Mouse (Mus musculus) kidney, postnatal 10 days (tissue): ENCODE results near the gene Kcna5.

Source experiments
- DNase-seq: peaks from one replicate; pipeline ENCODE4 v3.0.0; 2021; ENCODE audit warnings: mixed read lengths

Kcna5 gene

DNA sequence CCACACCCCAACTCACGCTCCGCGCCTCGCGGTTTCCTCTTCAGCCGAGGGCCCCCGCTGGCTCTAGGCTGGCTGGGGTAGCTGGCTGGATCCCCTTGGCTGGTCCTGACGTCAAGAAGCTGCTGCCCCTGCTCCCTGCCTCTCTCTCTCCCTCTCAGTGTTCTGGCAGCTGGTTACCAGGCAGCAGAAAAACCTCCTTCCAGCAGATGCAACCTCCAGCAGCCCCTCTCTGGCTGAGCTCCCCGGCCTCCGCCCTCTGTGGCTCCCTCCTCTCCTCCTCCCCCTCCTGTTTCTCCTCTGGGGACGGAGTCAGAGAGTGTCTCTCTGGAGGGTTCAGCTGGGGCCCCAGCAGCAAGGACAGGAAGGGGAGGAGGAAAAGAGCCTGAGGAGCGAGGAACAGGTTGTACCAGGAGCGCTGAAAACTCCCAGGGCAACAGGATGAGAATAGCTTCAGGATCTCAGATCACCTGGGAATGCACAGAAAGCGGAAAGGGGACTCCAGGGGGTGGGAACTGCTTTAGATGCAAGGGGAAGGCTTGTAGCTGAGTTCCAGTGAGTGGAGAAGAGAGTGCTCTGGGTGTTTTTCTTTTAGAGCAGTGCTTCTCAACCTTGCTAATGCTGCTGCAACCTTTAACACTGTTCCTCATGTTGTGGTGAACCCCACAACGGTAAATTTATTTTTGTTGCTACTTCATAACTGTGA, at the start of gene Kcna5:
Gene Kcna5 (minus strand): TSS at position 205 of the 703 bp plus-strand sequence.
- DNase-seq = peak; percentile 52

DNA sequence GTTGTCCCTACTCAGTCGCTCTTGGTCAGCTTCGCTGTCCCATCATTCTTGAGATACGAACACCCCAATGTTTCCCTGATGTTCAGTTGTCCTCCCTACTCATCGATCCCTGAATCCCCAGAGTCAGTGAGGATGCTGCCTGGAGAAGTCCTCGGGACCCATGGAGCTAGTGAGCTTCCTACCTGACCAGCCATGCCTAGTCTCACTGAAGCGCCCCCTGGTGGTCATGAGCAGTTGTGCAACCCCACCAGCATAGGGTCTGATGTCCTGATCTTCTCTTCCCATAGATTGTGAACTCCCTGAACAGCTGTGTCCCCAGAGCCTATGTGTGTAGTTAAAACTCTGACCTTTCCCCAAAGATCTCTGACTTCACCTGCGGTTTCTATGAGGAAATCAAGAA, 47.9 kb upstream of the Kcna5 start:
- DNase-seq = peak; percentile 49

GRCm38 (mm10) chr6:126581632-126582031, 46.4 kb upstream of the Kcna5 start:
- no peak for DNase-seq

GRCm38 (mm10) chr6:126580571-126580970, 45.4 kb upstream of the Kcna5 start:
- DNase-seq = no peak

- no peak for DNase-seq
Observed at GRCm38 (mm10) chr6:126577415-126577814, 42.2 kb upstream of the Kcna5 start.

DNA sequence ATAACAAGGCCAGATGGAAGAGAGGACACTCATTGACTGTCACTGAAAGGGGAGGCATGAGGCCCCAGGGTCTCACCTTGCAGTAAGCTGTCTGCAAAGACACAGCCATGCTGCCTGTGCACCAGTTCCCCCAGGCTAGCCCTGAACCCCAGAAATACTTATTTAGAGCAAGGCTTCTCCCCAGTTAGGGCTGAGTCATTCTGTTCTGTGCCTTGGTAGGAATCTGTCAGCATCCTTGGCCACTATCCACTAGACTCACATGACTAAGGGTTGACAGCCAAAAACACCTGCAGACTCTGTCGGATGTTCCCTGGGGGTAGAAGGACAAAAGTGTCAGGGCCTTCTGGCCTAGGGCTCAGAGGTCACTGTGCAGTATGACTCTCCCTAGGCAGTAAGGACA, 41.4 kb upstream of the Kcna5 start:
- no peak for DNase-seq

DNA sequence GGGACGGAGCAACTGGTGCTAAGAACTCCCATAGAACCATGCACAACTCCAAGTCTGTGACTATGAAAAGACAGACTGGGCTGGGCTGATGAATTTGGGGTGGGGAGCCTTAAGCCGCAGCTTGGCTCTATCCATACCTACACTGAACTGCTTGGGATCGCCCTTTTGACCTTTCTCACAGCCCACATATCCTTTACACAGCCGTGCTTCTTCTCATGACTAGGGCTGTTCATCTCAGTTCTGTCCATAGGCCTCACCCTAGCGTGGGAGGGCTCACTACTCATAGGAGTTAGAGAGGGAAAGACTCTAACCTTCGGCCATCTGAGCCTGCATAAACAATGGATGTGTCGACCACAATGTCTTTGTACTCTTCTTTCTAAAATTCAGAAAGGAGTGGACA, 39.6 kb upstream of the Kcna5 start:
- no peak for DNase-seq

- no peak for DNase-seq
Observed at GRCm38 (mm10) chr6:126573021-126573420, 37.8 kb upstream of the Kcna5 start.

DNA sequence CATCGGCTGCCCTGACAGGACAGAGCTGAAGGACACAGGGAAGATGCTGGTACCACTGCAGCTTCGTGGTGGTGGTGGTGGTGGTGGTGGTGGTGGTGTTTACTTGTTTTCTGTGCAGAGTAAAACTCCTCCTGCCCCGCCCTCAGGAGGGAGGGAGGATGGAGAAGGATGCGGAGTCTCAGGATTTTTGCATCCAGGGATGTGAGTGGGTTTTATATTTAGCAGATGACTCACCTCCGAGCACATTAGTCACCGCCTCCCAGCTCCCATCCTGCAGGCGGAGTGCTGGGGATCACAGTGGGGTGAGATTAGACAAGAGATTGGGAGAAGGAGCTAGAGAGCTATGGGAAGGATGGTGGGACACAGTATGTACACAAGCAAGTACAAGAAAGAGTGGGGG, 34.6 kb upstream of the Kcna5 start:
- DNase-seq = no peak

GRCm38 (mm10) chr6:126568046-126568830, 33.0 kb upstream of the Kcna5 start:
- no peak for DNase-seq

- no peak for DNase-seq
Observed at GRCm38 (mm10) chr6:126567326-126567725, 32.1 kb upstream of the Kcna5 start.

GRCm38 (mm10) chr6:126564376-126564775, 29.2 kb upstream of the Kcna5 start:
- DNase-seq = no peak

DNA sequence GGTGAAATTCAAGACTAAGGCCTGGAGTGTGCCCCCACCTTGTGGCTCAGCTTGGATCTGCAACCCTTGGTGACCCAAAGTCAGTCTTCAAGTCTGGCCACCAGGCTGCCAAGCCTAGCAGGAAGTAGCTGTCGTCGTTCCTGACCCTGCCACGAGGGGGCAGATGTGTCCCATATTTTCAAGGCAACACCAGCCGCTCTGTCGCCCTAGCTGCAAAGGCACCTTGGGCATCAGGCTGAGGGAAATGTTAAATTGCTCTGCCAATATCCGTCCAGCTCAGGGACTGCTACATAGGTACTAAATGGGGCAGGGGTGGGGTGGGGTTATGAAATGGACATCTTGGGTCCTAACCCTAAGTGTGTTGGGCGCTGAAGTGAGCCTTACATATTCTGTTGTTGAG, 28.7 kb upstream of the Kcna5 start:
- DNase-seq = peak; percentile 88

GRCm38 (mm10) chr6:126561702-126562101, 26.5 kb upstream of the Kcna5 start:
- DNase-seq = no peak

GRCm38 (mm10) chr6:126560696-126561095, 25.5 kb upstream of the Kcna5 start:
- DNase-seq = no peak

- peak; percentile 39 for DNase-seq
Observed at GRCm38 (mm10) chr6:126560036-126560435, 24.8 kb upstream of the Kcna5 start.

DNA sequence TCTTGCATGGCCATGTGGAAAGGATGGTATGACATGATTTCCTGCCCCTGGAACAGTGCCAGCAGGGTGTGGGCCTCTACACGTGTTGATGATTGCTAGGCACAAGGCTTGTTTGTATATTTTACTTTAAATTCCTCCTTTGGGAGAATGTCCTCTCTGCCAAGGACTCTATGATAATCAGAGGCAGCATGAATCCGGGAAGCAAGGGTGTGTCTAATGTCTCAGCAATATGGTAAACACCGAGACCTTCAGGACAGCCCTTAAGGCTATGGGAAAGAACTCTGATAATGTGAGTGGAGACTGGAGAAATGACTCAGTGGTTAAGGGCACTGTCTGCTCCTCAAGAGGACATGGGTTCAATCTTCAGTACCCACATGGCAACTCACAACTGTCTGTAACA, 23.1 kb upstream of the Kcna5 start:
- peak; percentile 18 for DNase-seq

GRCm38 (mm10) chr6:126553812-126554211, 18.6 kb upstream of the Kcna5 start:
- peak; percentile 60 for DNase-seq

DNA sequence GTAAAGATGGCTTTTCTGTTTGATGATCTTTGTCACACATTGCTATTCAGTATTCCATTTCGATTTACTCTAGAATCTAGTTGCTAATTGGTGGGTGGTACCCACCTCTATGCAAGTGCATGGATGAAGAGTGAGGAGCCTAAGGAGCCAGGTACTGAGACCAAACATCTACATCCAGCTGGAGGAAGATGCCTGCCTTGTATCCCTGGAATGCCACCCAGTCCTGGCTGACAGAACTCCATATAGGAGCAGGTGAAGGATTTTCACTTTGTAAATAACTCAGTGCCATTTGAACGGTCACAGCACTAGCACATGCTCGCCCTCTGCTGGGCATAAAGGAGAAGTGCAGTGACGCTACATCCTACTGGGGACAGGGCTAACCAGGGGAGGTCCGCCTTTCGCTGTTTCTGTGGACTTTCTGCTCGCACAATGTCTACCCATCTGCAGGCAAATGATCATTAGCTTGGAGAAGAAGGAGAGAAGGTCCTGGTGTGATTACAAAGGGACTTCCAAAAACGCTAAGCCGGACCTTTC, 16.7 kb upstream of the Kcna5 start:
- DNase-seq = peak; percentile 68

- no peak for DNase-seq
Observed at GRCm38 (mm10) chr6:126544107-126545036, 9.2 kb upstream of the Kcna5 start.

DNA sequence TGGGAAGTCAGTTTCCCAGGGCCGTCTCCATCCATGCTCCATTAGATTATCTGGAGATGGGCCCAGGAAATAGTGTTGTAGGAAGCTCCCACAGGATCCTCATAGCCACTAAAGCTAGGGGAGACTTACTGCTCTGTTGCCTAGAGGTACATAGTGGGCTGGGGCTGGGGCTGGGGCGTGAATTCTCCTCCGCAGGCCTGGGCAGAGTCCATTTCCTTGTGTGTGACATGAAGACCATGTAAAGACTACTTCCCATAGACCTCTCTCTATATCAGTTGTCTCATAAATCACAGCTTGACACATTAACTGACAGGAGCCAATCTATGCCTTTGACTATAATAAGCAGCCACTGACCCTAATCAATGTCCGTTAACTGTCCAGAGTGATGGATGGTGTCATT, 7.5 kb upstream of the Kcna5 start:
- no peak for DNase-seq

GRCm38 (mm10) chr6:126537512-126537911, 2.3 kb upstream of the Kcna5 start:
- no peak for DNase-seq

GRCm38 (mm10) chr6:126536926-126537325, 1.7 kb upstream of the Kcna5 start:
- DNase-seq = no peak
